ENCODE assay signal across 8 mouse cellular contexts in genomic region chr6:125145479-125145951, GRCm38 (mm10). TPM values are rescaled to one million over a fixed set of nuclear protein-coding genes. Genes with fewer than 3 reads are reported as not detected.
DNase-seq lines count a peak whose midpoint lies in the region; ATAC-seq and TF ChIP-seq lines count a peak whose summit lies in the region.

No protein-coding gene starts in this region.

- no peak for TF ChIP-seq POLR2A in bone marrow macrophage, adult 2 months (IDR thresholded peaks at IDR 0.05; ENCODE audit: borderline replicate concordance, low read depth, low read length)

- 6% methylated on average over 35 of the region's 35 CpGs for WGBS in embryonic facial prominence, embryonic 15.5 days
- WGBS in midbrain, embryonic 11.5 days: 2% methylated on average over 35 of the region's 35 CpGs

- peaks cover 34% of the 10 kb centered on the region for H3K4me1 ChIP-seq in bone marrow macrophage, adult 2 months (ENCODE audit: control insufficient read depth, insufficient read depth, low read length)
- H3K4me1 ChIP-seq in embryonic facial prominence, embryonic 15.5 days: peaks cover 46% of the 10 kb centered on the region
- peaks cover 31% of the 10 kb centered on the region for H3K4me1 ChIP-seq in midbrain, embryonic 11.5 days (ENCODE audit: control insufficient read depth, insufficient read depth, low read length)

- H3K27me3 ChIP-seq in embryonic facial prominence, embryonic 15.5 days: no peaks in the 10 kb centered on the region
- H3K27me3 ChIP-seq in midbrain, embryonic 11.5 days (ENCODE audit: control insufficient read depth, insufficient read depth, low read length): no peaks in the 10 kb centered on the region

- 0 out of 2 replicates have a peak, but pooled peaks have one; percentile 0 for TF ChIP-seq CTCF in layer of hippocampus, adult 2 months (conservative IDR thresholded peaks at IDR 0.05)
- no peak for TF ChIP-seq CTCF in bone marrow macrophage, adult 2 months (IDR thresholded peaks at IDR 0.05; ENCODE audit: low read depth, low read length)

- H3K4me3 ChIP-seq in layer of hippocampus, adult 2 months: peak overlapping the region; percentile 95
- H3K4me3 ChIP-seq in bone marrow macrophage, adult 2 months (ENCODE audit: insufficient read depth, low read length): peak overlapping the region; percentile 87
- peak overlapping the region; percentile 65 for H3K4me3 ChIP-seq in embryonic facial prominence, embryonic 15.5 days (replicated peaks)
- H3K4me3 ChIP-seq in midbrain, embryonic 11.5 days (ENCODE audit: low read depth, low read length): peak overlapping the region; percentile 67

- peak overlapping the region; percentile 94 for H3K27ac ChIP-seq in layer of hippocampus, adult 2 months
- peak overlapping the region; percentile 36 for H3K27ac ChIP-seq in bone marrow macrophage, adult 2 months (ENCODE audit: insufficient read depth, low read depth, low read length)
- H3K27ac ChIP-seq in embryonic facial prominence, embryonic 15.5 days (replicated peaks): peak overlapping the region; percentile 87
- peak overlapping the region; percentile 90 for H3K27ac ChIP-seq in midbrain, embryonic 11.5 days (ENCODE audit: low read depth, low read length)

- no peak for DNase-seq in layer of hippocampus, adult 2 months (ENCODE audit: low spot score in 2 of 2)
- no peak for DNase-seq in layer of hippocampus, adult 9-10 months (ENCODE audit: low spot score)
- no peak for DNase-seq in midbrain, embryonic 11.5 days (ENCODE audit: low spot score, missing footprints)
- DNase-seq in thymus, postnatal 4 days: no peak
- no peak for DNase-seq in ovary, postnatal 10 days (ENCODE audit: low spot score)

- H3K36me3 ChIP-seq in embryonic facial prominence, embryonic 15.5 days: peaks cover 37% of the 10 kb centered on the region
- H3K36me3 ChIP-seq in midbrain, embryonic 11.5 days (ENCODE audit: control insufficient read depth, insufficient read depth, low read length): peaks cover 17% of the 10 kb centered on the region

- H3K4me2 ChIP-seq in embryonic facial prominence, embryonic 15.5 days (replicated peaks): peak overlapping the region; percentile 68
- peak overlapping the region; percentile 93 for H3K4me2 ChIP-seq in midbrain, embryonic 11.5 days

- H3K9ac ChIP-seq in embryonic facial prominence, embryonic 15.5 days: peak overlapping the region; percentile 55
- H3K9ac ChIP-seq in midbrain, embryonic 11.5 days (ENCODE audit: low read length): peak overlapping the region; percentile 77

- peak; percentile 45; the same call in 1 of the 2 replicates for ATAC-seq in embryonic facial prominence, embryonic 15.5 days (ENCODE audit: insufficient number of reproducible peaks, low FRiP score, low TSS enrichment, low read depth)
- peak; percentile 19 for ATAC-seq in inflammation-experienced regulatory T-cells, adult 6 months
- ATAC-seq in midbrain, embryonic 11.5 days (ENCODE audit: low FRiP score): peak; percentile 74

- H3K9me3 ChIP-seq in embryonic facial prominence, embryonic 15.5 days (replicated peaks): no peaks in the 10 kb centered on the region
- H3K9me3 ChIP-seq in midbrain, embryonic 11.5 days (ENCODE audit: control insufficient read depth, low read length): no peaks in the 10 kb centered on the region

RNA-seq across cellular contexts. Expression of gene Iffo1, which starts 0.5 kb away (rescaled TPM):
- total RNA-seq in layer of hippocampus, adult 2 months (2021): 10 to 100 TPM; 69.9 to 71.9 TPM
- 51.8 and 57.0 TPM in 2 replicates for polyA plus RNA-seq in bone marrow macrophage, adult 2 months (2012; ENCODE audit: insufficient read depth, insufficient read length, missing spikeins)
- 30.3 and 37.6 TPM in 2 replicates for polyA plus RNA-seq in embryonic facial prominence, embryonic 15.5 days (2015; fragmentation: Nextera tagmentation; extraction: Ambion mirVana)
- polyA plus RNA-seq in inflammation-experienced regulatory T-cells, adult 6 months (2017; shearing (Covaris generic)): 10 to 100 TPM in 1 of 3 experiments, 1 to 10 TPM in 2; 6.9 to 12.4 (median 9.8) TPM
- 8.4 and 8.6 TPM in 2 replicates for polyA plus RNA-seq in midbrain, embryonic 11.5 days (2014; fragmentation: Nextera tagmentation; extraction: Ambion mirVana)

RNA-seq across cellular contexts. Expression of gene Nop2, which starts 13.8 kb away (rescaled TPM):
- total RNA-seq in layer of hippocampus, adult 2 months (2021): 10 to 100 TPM; 30.8 to 31.7 TPM
- 10.7 and 11.4 TPM in 2 replicates for polyA plus RNA-seq in bone marrow macrophage, adult 2 months (2012; ENCODE audit: insufficient read depth, insufficient read length, missing spikeins)
- polyA plus RNA-seq in embryonic facial prominence, embryonic 15.5 days (2015; fragmentation: Nextera tagmentation; extraction: Ambion mirVana): 57.5 and 58.3 TPM in 2 replicates
- 10 to 100 TPM; 32.7 to 50.7 (median 48.1) TPM for polyA plus RNA-seq in inflammation-experienced regulatory T-cells, adult 6 months (2017; shearing (Covaris generic))
- 55.1 and 58.4 TPM in 2 replicates for polyA plus RNA-seq in midbrain, embryonic 11.5 days (2014; fragmentation: Nextera tagmentation; extraction: Ambion mirVana)

RNA-seq across cellular contexts. Expression of gene Gapdh, which starts 20.8 kb away (rescaled TPM):
- 1,000 to 10,000 TPM; 2,438 to 2,531 TPM for total RNA-seq in layer of hippocampus, adult 2 months (2021)
- polyA plus RNA-seq in bone marrow macrophage, adult 2 months (2012; ENCODE audit: insufficient read depth, insufficient read length, missing spikeins): 229 and 264 TPM in 2 replicates
- 1,507 and 1,606 TPM in 2 replicates for polyA plus RNA-seq in embryonic facial prominence, embryonic 15.5 days (2015; fragmentation: Nextera tagmentation; extraction: Ambion mirVana)
- 100 to 1,000 TPM; 217 to 463 (median 365) TPM for polyA plus RNA-seq in inflammation-experienced regulatory T-cells, adult 6 months (2017; shearing (Covaris generic))
- polyA plus RNA-seq in midbrain, embryonic 11.5 days (2014; fragmentation: Nextera tagmentation; extraction: Ambion mirVana): 2,357 and 2,675 TPM in 2 replicates

RNA-seq across cellular contexts. Expression of gene Ncapd2, which starts 46.0 kb away (rescaled TPM):
- total RNA-seq in layer of hippocampus, adult 2 months (2021): 10 to 100 TPM; 24.3 to 28.5 TPM
- 83.1 and 85.5 TPM in 2 replicates for polyA plus RNA-seq in bone marrow macrophage, adult 2 months (2012; ENCODE audit: insufficient read depth, insufficient read length, missing spikeins)
- polyA plus RNA-seq in embryonic facial prominence, embryonic 15.5 days (2015; fragmentation: Nextera tagmentation; extraction: Ambion mirVana): 97.2 and 98.7 TPM in 2 replicates
- 10 to 100 TPM; 25.4 to 88.8 (median 51.2) TPM for polyA plus RNA-seq in inflammation-experienced regulatory T-cells, adult 6 months (2017; shearing (Covaris generic))
- 127 and 140 TPM in 2 replicates for polyA plus RNA-seq in midbrain, embryonic 11.5 days (2014; fragmentation: Nextera tagmentation; extraction: Ambion mirVana)

RNA-seq across cellular contexts. Expression of gene Mrpl51, which starts 46.1 kb away (rescaled TPM):
- total RNA-seq in layer of hippocampus, adult 2 months (2021): 10 to 100 TPM; 70.8 to 75.3 TPM
- 68.6 and 82.0 TPM in 2 replicates for polyA plus RNA-seq in bone marrow macrophage, adult 2 months (2012; ENCODE audit: insufficient read depth, insufficient read length, missing spikeins)
- polyA plus RNA-seq in embryonic facial prominence, embryonic 15.5 days (2015; fragmentation: Nextera tagmentation; extraction: Ambion mirVana): 198 and 212 TPM in 2 replicates
- polyA plus RNA-seq in inflammation-experienced regulatory T-cells, adult 6 months (2017; shearing (Covaris generic)): 100 to 1,000 TPM in 1 of 3 experiments, 10 to 100 TPM in 2; 65.3 to 102 (median 74.3) TPM
- polyA plus RNA-seq in midbrain, embryonic 11.5 days (2014; fragmentation: Nextera tagmentation; extraction: Ambion mirVana): 200 and 208 TPM in 2 replicates

Comparison
In these comparisons a context has a peak if more than half of its experiments do, and no peak if none do; other contexts are left out.
1. H3K27ac ChIP-seq: peak in every context shown above with its lines; median percentile 94 in layer of hippocampus, adult 2 months; 90 in midbrain, embryonic 11.5 days; 87 in embryonic facial prominence, embryonic 15.5 days; 36 in bone marrow macrophage, adult 2 months.
2. ATAC-seq: peak in every context shown above with its lines; median percentile 74 in midbrain, embryonic 11.5 days; 45 in embryonic facial prominence, embryonic 15.5 days; 19 in inflammation-experienced regulatory T-cells, adult 6 months.